Mouse (Mus musculus) CH12.LX (cell line): ENCODE data around the gene Serpinf1. TPM values are rescaled to one million over a fixed set of nuclear protein-coding genes. Genes with fewer than 3 reads are reported as not detected.

Experiments used
- DNase-seq: peaks from one replicate; pipeline ENCODE4 v3.0.0-alpha.2; 2013; ENCODE audit errors: extremely low read depth
- H3K27ac ChIP-seq: 2 replicates; pipeline ENCODE4 v1.5.1; 2012; ENCODE audit warnings: low read depth, mild to moderate bottlenecking, control low read depth, moderate library complexity; ENCODE audit not compliant: insufficient read depth
- H3K27me3 ChIP-seq: replicated peaks from 2 replicates; pipeline ENCODE3; 2012; ENCODE audit warnings: inconsistent platforms
- H3K36me3 ChIP-seq, 2 experiments: replicated peaks in 1 of 2; 2 replicates each; pipeline versions ENCODE3 to v1.6.1; 2012; ENCODE audit warnings: inconsistent platforms in 1 of 2, low read length in 1 of 2, mild to moderate bottlenecking in 1 of 2, mixed read lengths in 1 of 2, moderate library complexity in 1 of 2; ENCODE audit not compliant: control insufficient read depth in 1 of 2, insufficient read depth in 1 of 2
- H3K4me1 ChIP-seq, 2 experiments: 2 replicates each; pipeline ENCODE4 v1.6.1; 2012; ENCODE audit warnings: inconsistent platforms in 1 of 2, moderate library complexity in 1 of 2; ENCODE audit not compliant: insufficient read depth in 2 of 2, control insufficient read depth in 1 of 2
- H3K4me2 ChIP-seq: 2 replicates; pipeline ENCODE4 v1.6.1; 2012; ENCODE audit warnings: low read depth, mild to moderate bottlenecking, control low read depth; ENCODE audit not compliant: poor library complexity, insufficient read depth, severe bottlenecking
- H3K4me3 ChIP-seq, 3 experiments: fragments of 150-350 bp in 1 of 3; sonication (generic) in 1 of 3; replicated peaks in 1 of 3; 2 replicates each; pipeline versions ENCODE3 to v1.5.1; 2011 to 2012; ENCODE audit warnings: low read depth in 2 of 3, low read length in 2 of 3, mild to moderate bottlenecking in 2 of 3, moderate library complexity in 2 of 3, control low read depth in 1 of 3, improper control_type of control experiment in 1 of 3, inconsistent platforms in 1 of 3, mixed read lengths in 1 of 3; ENCODE audit not compliant: poor library complexity in 1 of 3
- H3K79me2 ChIP-seq: replicated peaks from 2 replicates; pipeline ENCODE4 v1.6.1; 2012; ENCODE audit warnings: mild to moderate bottlenecking, moderate library complexity; ENCODE audit not compliant: control insufficient read depth, poor library complexity, insufficient read depth, severe bottlenecking; ENCODE audit errors: extremely low read depth
- H3K9ac ChIP-seq: 2 replicates; pipeline ENCODE4 v1.6.1; 2012; ENCODE audit warnings: low read depth, mild to moderate bottlenecking, control low read depth, moderate library complexity; ENCODE audit not compliant: insufficient read depth
- H3K9me3 ChIP-seq: replicated peaks from 2 replicates; pipeline ENCODE3; 2012; ENCODE audit warnings: low read length, inconsistent platforms, mixed read lengths
- CHD1 ChIP-seq: IDR thresholded peaks from 2 replicates; pipeline ENCODE4 v1.6.1; 2012; ENCODE audit warnings: low read depth, low read length, improper control_type of control experiment, inconsistent platforms
- CHD2 ChIP-seq: IDR thresholded peaks from 2 replicates; pipeline ENCODE4 v1.6.1; 2011; ENCODE audit warnings: low read length, improper control_type of control experiment
- CTCF ChIP-seq, 2 experiments: IDR thresholded peaks in 1 of 2; conservative IDR thresholded peaks in 1 of 2; 2 replicates each; pipeline ENCODE4 v1.5.1; 2011 to 2012; ENCODE audit warnings: low read depth in 2 of 2, low read length in 2 of 2, improper control_type of control experiment in 1 of 2, inconsistent platforms in 1 of 2, mild to moderate bottlenecking in 1 of 2, moderate library complexity in 1 of 2
- E2F4 ChIP-seq: IDR thresholded peaks from 2 replicates; pipeline ENCODE4 v1.6.1; 2011; ENCODE audit warnings: low read depth, low read length, improper control_type of control experiment; ENCODE audit not compliant: insufficient replicate concordance
- EP300 ChIP-seq: IDR thresholded peaks from 2 replicates; pipeline ENCODE4 v1.6.1; 2011; ENCODE audit warnings: low read length, improper control_type of control experiment
- ETS1 ChIP-seq: conservative IDR thresholded peaks from 2 replicates; pipeline ENCODE4 v1.6.1; 2012; ENCODE audit warnings: low read depth, mild to moderate bottlenecking, inconsistent platforms, low read length, improper control_type of control experiment, moderate library complexity
- IRF4 ChIP-seq: IDR thresholded peaks from 2 replicates; pipeline ENCODE4 v1.6.1; 2014; ENCODE audit warnings: low read depth, mild to moderate bottlenecking, inconsistent platforms, low read length, improper control_type of control experiment
- JUN ChIP-seq: IDR thresholded peaks from 2 replicates; pipeline ENCODE4 v1.6.1; 2011; ENCODE audit warnings: low read depth, mild to moderate bottlenecking, low read length, improper control_type of control experiment, moderate library complexity; ENCODE audit not compliant: insufficient read depth
- JUND ChIP-seq: conservative IDR thresholded peaks from 2 replicates; pipeline ENCODE4 v1.6.1; 2011; ENCODE audit warnings: low read depth, low read length, improper control_type of control experiment
- KAT2A ChIP-seq: IDR thresholded peaks from 2 replicates; pipeline ENCODE4 v1.6.1; 2012; ENCODE audit warnings: low read length, improper control_type of control experiment, inconsistent platforms; ENCODE audit not compliant: insufficient replicate concordance
- MAFK ChIP-seq: IDR thresholded peaks from 2 replicates; pipeline ENCODE4 v1.6.1; 2011; ENCODE audit warnings: low read length, improper control_type of control experiment; ENCODE audit not compliant: insufficient replicate concordance
- MAX ChIP-seq: IDR thresholded peaks from 2 replicates; pipeline ENCODE4 v1.6.1; 2011; ENCODE audit warnings: low read length, improper control_type of control experiment
- MYC ChIP-seq: IDR thresholded peaks from 2 replicates; pipeline ENCODE4 v1.6.1; 2011; ENCODE audit warnings: low read depth, mild to moderate bottlenecking, improper control_type of control experiment, low read length
- NELFE ChIP-seq: IDR thresholded peaks from 2 replicates; pipeline ENCODE4 v1.6.1; 2011; ENCODE audit warnings: low read depth, low read length, improper control_type of control experiment
- PAX5 ChIP-seq: IDR thresholded peaks from 2 replicates; pipeline ENCODE4 v1.6.1; 2012; ENCODE audit warnings: low read length, inconsistent platforms, mixed read lengths
- POLR2AphosphoS2 ChIP-seq: IDR thresholded peaks from 2 replicates; pipeline ENCODE4 v1.6.1; 2011; ENCODE audit warnings: low read depth, low read length, improper control_type of control experiment
- RAD21 ChIP-seq: IDR thresholded peaks from 2 replicates; pipeline ENCODE4 v1.6.1; 2011; ENCODE audit warnings: low read depth, mild to moderate bottlenecking, low read length, improper control_type of control experiment, moderate library complexity
- SIN3A ChIP-seq: IDR thresholded peaks from 2 replicates; pipeline ENCODE4 v1.6.1; 2012; ENCODE audit warnings: low read length, improper control_type of control experiment, inconsistent platforms
- SMC3 ChIP-seq: IDR thresholded peaks from 2 replicates; pipeline ENCODE4 v1.6.1; 2011; ENCODE audit warnings: low read depth, low read length, improper control_type of control experiment
- TBP ChIP-seq: conservative IDR thresholded peaks from 2 replicates; pipeline ENCODE4 v1.6.1; 2011; ENCODE audit warnings: low read depth, low read length, improper control_type of control experiment
- USF2 ChIP-seq: conservative IDR thresholded peaks from 2 replicates; pipeline ENCODE4 v1.6.1; 2011; ENCODE audit warnings: low read depth, low read length, improper control_type of control experiment
- ZC3H11A ChIP-seq: IDR thresholded peaks from 2 replicates; pipeline ENCODE4 v1.6.1; 2012; ENCODE audit warnings: low read depth, mild to moderate bottlenecking, inconsistent platforms, low read length, improper control_type of control experiment
- ZKSCAN1 ChIP-seq: IDR thresholded peaks from 2 replicates; pipeline ENCODE4 v1.6.1; 2012; ENCODE audit warnings: low read depth, inconsistent platforms, low read length, improper control_type of control experiment, borderline replicate concordance
- ZNF384 ChIP-seq: IDR thresholded peaks from 2 replicates; pipeline ENCODE4 v1.6.1; 2012; ENCODE audit warnings: low read depth, low read length, improper control_type of control experiment, inconsistent platforms
- dilution Hi-C: fragments of 300-500 bp; cut with MboI; formaldehyde crosslinking; loops from 2 replicates; pipeline ENCODE4 v1.14.3; 2020; ENCODE audit warnings: low sequenced_read_pairs; ENCODE audit not compliant: extremely low pct_unique_long_range_greater_than_20kb, extremely low pct_ligation_motif_present
- in situ Hi-C: fragments of 300-500 bp; cut with MboI; formaldehyde crosslinking; loops from 3 replicates; pipeline ENCODE4 v1.14.3; 2019; ENCODE audit warnings: low sequenced_read_pairs, low pct_ligation_motif_present, low pct_unique_long_range_greater_than_20kb, mixed read lengths
- polyA plus RNA-seq: library from polyadenylated mRNA; unstranded; fragments of >175 nt; gene quantifications from 2 replicates; pipeline ENCODE4 v1.2.1, GENCODE M21; 2012; ENCODE audit warnings: low read depth; ENCODE audit not compliant: insufficient read length
- total RNA-seq, 2 experiments: library from RNA; depleted of rRNA; stranded (reverse); fragments of 300-350 nt in 1 of 2; fragments of >200 nt in 1 of 2; gene quantifications; 2 replicates each; pipeline ENCODE4 v1.2.3; 2012 to 2014

The Serpinf1 gene
- total and polyA plus RNA-seq, 3 experiments: 26.0 to 131 (median 56.5) TPM

- dilution Hi-C loops: no loop called here
- Histone ChIP-seq H3K4me3 (no peak overlapping the region), H3K27ac (no peak overlapping the region), H3K9ac (no peak overlapping the region), H3K27me3 (no peaks in the 10 kb centered on the region), H3K79me2 (no peaks in the 10 kb centered on the region), H3K36me3 (peaks cover 16 to 61% of the 10 kb centered on the region in 2 experiments), H3K4me1 (peaks cover 7 to 40% of the 10 kb centered on the region in 2 experiments), H3K4me2 (no peak overlapping the region), H3K9me3 (no peaks in the 10 kb centered on the region)
- TF ChIP-seq RAD21 (no peak), MYC (no peak), JUND (no peak), PAX5 (no peak), ZC3H11A (no peak), POLR2AphosphoS2 (no peak), CHD1 (no peak), NELFE (no peak), MAFK (no peak), CHD2 (no peak), TBP (no peak), JUN (no peak), ZKSCAN1 (no peak), EP300 (no peak), MAX (no peak)
- no peak for DNase-seq
- in situ Hi-C loops: no loop called here
Observed at GRCm38 (mm10) chr11:75404801-75405200, 17.7 kb downstream of the Serpinf1 start.

GRCm38 (mm10) chr11:75403301-75404052 lies 19.0 kb downstream of the Serpinf1 start:
- H3K27ac ChIP-seq: no peak overlapping the region
- dilution Hi-C loops: no loop called here

More at GRCm38 (mm10) chr11:75403301-75404052, 19.0 kb downstream of the Serpinf1 start:
- no peak for DNase-seq
- in situ Hi-C loops: no loop called here
- H3K4me2 ChIP-seq: no peak overlapping the region
- H3K27me3 ChIP-seq: no peaks in the 10 kb centered on the region
- H3K79me2 ChIP-seq: no peaks in the 10 kb centered on the region
- TF ChIP-seq ZNF384 (no peak), JUND (no peak), SMC3 (no peak), KAT2A (no peak), IRF4 (no peak), ETS1 (no peak), E2F4 (no peak), SIN3A (no peak), CTCF (conservative IDR thresholded peaks at IDR 0.05 in 1 of 2, IDR thresholded peaks at IDR 0.05 in 1 of 2; ENCODE audit: low read depth in 2 of 2, low read length in 2 of 2) (no peak), POLR2AphosphoS2 (no peak), ZC3H11A (no peak), NELFE (no peak), MAFK (no peak), CHD2 (no peak), USF2 (no peak), EP300 (no peak)
- TF ChIP-seq, all 38 proteins: peak for 0
- Histone ChIP-seq H3K9ac (no peak overlapping the region), H3K9me3 (no peaks in the 10 kb centered on the region), H3K4me1 (peaks cover 0 to 41% of the 10 kb centered on the region in 2 experiments; a peak in 2 of 4 replicates), H3K36me3 (peaks cover 20 to 71% of the 10 kb centered on the region in 2 experiments), H3K4me3 (no peak overlapping the region)
